Mouse (Mus musculus) bone marrow macrophage, adult 2 months (primary cell): ENCODE measurements around the gene Fbxo41.

Source experiments
- CTCF ChIP-seq: IDR thresholded peaks from 2 replicates; pipeline ENCODE4 v1.5.1; 2012; ENCODE audit warnings: low read depth, mild to moderate bottlenecking, low read length, moderate library complexity
- POLR2A ChIP-seq: IDR thresholded peaks from 2 replicates; pipeline ENCODE4 v1.6.1; 2012; ENCODE audit warnings: mild to moderate bottlenecking, low read depth, low read length, borderline replicate concordance

GRCm38 (mm10) chr6:85544251-85544881, 41.6 kb upstream of the Fbxo41 start:
- TF ChIP-seq POLR2A = no peak
- TF ChIP-seq CTCF = no peak
